Comparison of ENCODE assay signal across 9 mouse cellular contexts in the genomic region with DNA sequence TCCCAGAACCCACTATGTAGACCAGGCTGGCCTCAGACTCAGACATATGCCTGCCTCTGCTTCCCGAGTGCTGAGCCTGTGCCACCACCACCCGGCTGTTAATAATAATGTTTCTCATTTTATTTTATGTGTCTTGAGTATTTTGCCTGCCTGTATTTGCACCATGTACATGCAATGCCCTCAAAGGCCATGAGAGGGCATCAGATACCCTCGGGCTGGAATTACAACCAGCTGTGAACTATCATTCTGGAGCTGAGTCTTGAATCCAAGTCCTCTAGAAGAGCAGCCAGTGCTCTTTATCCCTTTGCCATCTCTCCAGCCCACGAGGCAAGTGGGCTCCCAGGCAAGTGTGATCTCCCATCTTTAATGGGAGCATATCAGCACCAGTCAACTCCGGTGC. TPM values are rescaled to one million over a fixed set of nuclear protein-coding genes. Genes with fewer than 3 reads are reported as not detected.
DNase-seq lines count a peak whose midpoint lies in the region; ATAC-seq and TF ChIP-seq lines count a peak whose summit lies in the region.
"Had no signal": no experiment of that assay in that cellular context is flagged by ENCODE, and none has a peak within 500 bp of the region (broad histone marks: within the 10 kb centered on the region; RNA-seq: fewer than 3 reads in every experiment).

No protein-coding gene starts in this region.

- no peaks in the 10 kb centered on the region for H3K4me1 ChIP-seq in hindbrain, postnatal 0 days (ENCODE audit: insufficient read depth, low read length)

- ATAC-seq in hindbrain, postnatal 0 days: no peak

- no peak overlapping the region for H3K4me3 ChIP-seq in hindbrain, postnatal 0 days (ENCODE audit: low read length)

- peak; percentile 52 for TF ChIP-seq CTCF in hindbrain, postnatal 0 days (IDR thresholded peaks at IDR 0.05; ENCODE audit: low read depth)

- no peaks in the 10 kb centered on the region for H3K36me3 ChIP-seq in hindbrain, postnatal 0 days (ENCODE audit: insufficient read depth, low read length)

- 47% methylated on average over 5 of the region's 5 CpGs for whole genome bisulfite sequencing in hindbrain, postnatal 0 days

- peak; percentile 35 for DNase-seq in gastrocnemius, postnatal 10 days
- no peak for DNase-seq in gastrocnemius, adult 8-10 months (ENCODE audit: low spot score in 2 of 2)
- DNase-seq in spleen, adult 12 weeks (ENCODE audit: low spot score): peak; percentile 8
- DNase-seq in spleen, postnatal 36 days (ENCODE audit: low spot score in 2 of 2): no peak
- DNase-seq in adrenal gland, postnatal 25 days: peak; percentile 46
- DNase-seq in hindbrain, postnatal 0 days (ENCODE audit: low spot score): peak; percentile 32
- DNase-seq in naive thymus-derived CD4-positive, alpha-beta T cell, adult 2 months (ENCODE audit: low read depth): peak; percentile 62
- DNase-seq in left cerebral cortex, adult 11 months (ENCODE audit: low spot score): no peak

- no peaks in the 10 kb centered on the region for H3K9me3 ChIP-seq in hindbrain, postnatal 0 days (ENCODE audit: low read length)

- no peak overlapping the region for H3K9ac ChIP-seq in hindbrain, postnatal 0 days (replicated peaks; ENCODE audit: low read length)

- no peak overlapping the region for H3K27ac ChIP-seq in hindbrain, postnatal 0 days

- H3K4me2 ChIP-seq in hindbrain, postnatal 0 days (ENCODE audit: low read depth, low read length): no peak overlapping the region

- H3K27me3 ChIP-seq in hindbrain, postnatal 0 days (ENCODE audit: insufficient read depth, low read length): no peaks in the 10 kb centered on the region

RNA-seq across cellular contexts. Expression of gene Slc46a1, which starts 10.2 kb away (rescaled TPM):
- 1 to 10 TPM; 1.6 to 2.8 TPM for total RNA-seq in gastrocnemius, postnatal 10 days (2021)
- under 1 TPM; 0.47 to 0.56 (median 0.50) TPM for total RNA-seq in gastrocnemius, adult 8-10 months (2022)
- total RNA-seq in adrenal gland, postnatal 25 days (2021): 46.2 and 57.5 TPM in 2 replicates
- total RNA-seq in hindbrain, postnatal 0 days (2014; rRNA removed): 18.7 and 20.6 TPM in 2 replicates
- polyA plus RNA-seq in hindbrain, postnatal 0 days (2015; fragmentation: Nextera tagmentation; extraction: Ambion mirVana): 19.5 and 21.7 TPM in 2 replicates

RNA-seq across cellular contexts. Expression of gene Slc13a2, which starts 33.3 kb away (rescaled TPM):
- total RNA-seq in gastrocnemius, postnatal 10 days (2021): not detected
- total RNA-seq in gastrocnemius, adult 8-10 months (2022): not detected
- not detected in 2 replicates for total RNA-seq in adrenal gland, postnatal 25 days (2021)
- 0.10 TPM in 1 of 2 replicates, not detected in the other for total RNA-seq in hindbrain, postnatal 0 days (2014; rRNA removed)
- polyA plus RNA-seq in hindbrain, postnatal 0 days (2015; fragmentation: Nextera tagmentation; extraction: Ambion mirVana): not detected in 2 replicates
- total RNA-seq: left cerebral cortex, adult 18-20 months had no signal

RNA-seq across cellular contexts. Expression of gene Sarm1, which starts 42.2 kb away (rescaled TPM):
- 1 to 10 TPM; 1.2 to 1.7 TPM for total RNA-seq in gastrocnemius, postnatal 10 days (2021)
- under 1 TPM; 0.40 to 0.77 (median 0.49) TPM for total RNA-seq in gastrocnemius, adult 8-10 months (2022)
- total RNA-seq in adrenal gland, postnatal 25 days (2021): 6.1 and 6.7 TPM in 2 replicates
- total RNA-seq in hindbrain, postnatal 0 days (2014; rRNA removed): 85.9 and 87.8 TPM in 2 replicates
- polyA plus RNA-seq in hindbrain, postnatal 0 days (2015; fragmentation: Nextera tagmentation; extraction: Ambion mirVana): 30.8 and 32.7 TPM in 2 replicates

RNA-seq across cellular contexts. Expression of gene Vtn, which starts 43.6 kb away (rescaled TPM):
- 10 to 100 TPM; 29.8 to 39.0 TPM for total RNA-seq in gastrocnemius, postnatal 10 days (2021)
- total RNA-seq in gastrocnemius, adult 8-10 months (2022): 10 to 100 TPM in 1 of 4 experiments, 1 to 10 TPM in 3; 5.7 to 11.1 (median 6.7) TPM
- 1.1 and 23.3 TPM in 2 replicates for total RNA-seq in adrenal gland, postnatal 25 days (2021)
- 109 and 152 TPM in 2 replicates for total RNA-seq in hindbrain, postnatal 0 days (2014; rRNA removed)
- polyA plus RNA-seq in hindbrain, postnatal 0 days (2015; fragmentation: Nextera tagmentation; extraction: Ambion mirVana): 118 and 133 TPM in 2 replicates

RNA-seq across cellular contexts. Expression of gene Sebox, which starts 47.9 kb away (rescaled TPM):
- not detected for total RNA-seq in gastrocnemius, postnatal 10 days (2021)
- total RNA-seq in gastrocnemius, adult 8-10 months (2022): not detected
- total RNA-seq in adrenal gland, postnatal 25 days (2021): not detected in 2 replicates
- 0.58 and 0.78 TPM in 2 replicates for total RNA-seq in hindbrain, postnatal 0 days (2014; rRNA removed)
- 0.15 and 0.26 TPM in 2 replicates for polyA plus RNA-seq in hindbrain, postnatal 0 days (2015; fragmentation: Nextera tagmentation; extraction: Ambion mirVana)

Comparison
In these comparisons a context has a peak if more than half of its experiments do, and no peak if none do; other contexts are left out.
1. DNase-seq: peak in gastrocnemius, postnatal 10 days (single experiment), spleen, adult 12 weeks (single experiment), adrenal gland, postnatal 25 days (single experiment), hindbrain, postnatal 0 days (single experiment) and naive thymus-derived CD4-positive, alpha-beta T cell, adult 2 months (single experiment); none in gastrocnemius, adult 8-10 months (0 of 2), spleen, postnatal 36 days (0 of 2) and left cerebral cortex, adult 11 months (single experiment).
2. RNA of gene Sarm1, which starts 42.2 kb away (total RNA-seq): 85.9 to 87.8 TPM in hindbrain, postnatal 0 days; 6.1 to 6.7 TPM in adrenal gland, postnatal 25 days, 1.2 to 1.7 TPM in gastrocnemius, postnatal 10 days and 0.40 to 0.77 TPM in gastrocnemius, adult 8-10 months; every median in the first group is over 10 times any median in the second.